Mouse (Mus musculus): ENCODE data around the gene Zdhhc14. TPM values are rescaled to one million over a fixed set of nuclear protein-coding genes. Genes with fewer than 3 reads are reported as not detected.

The Zdhhc14 gene
- polyA plus RNA-seq, 1 experiment: 0.86 TPM

DNA sequence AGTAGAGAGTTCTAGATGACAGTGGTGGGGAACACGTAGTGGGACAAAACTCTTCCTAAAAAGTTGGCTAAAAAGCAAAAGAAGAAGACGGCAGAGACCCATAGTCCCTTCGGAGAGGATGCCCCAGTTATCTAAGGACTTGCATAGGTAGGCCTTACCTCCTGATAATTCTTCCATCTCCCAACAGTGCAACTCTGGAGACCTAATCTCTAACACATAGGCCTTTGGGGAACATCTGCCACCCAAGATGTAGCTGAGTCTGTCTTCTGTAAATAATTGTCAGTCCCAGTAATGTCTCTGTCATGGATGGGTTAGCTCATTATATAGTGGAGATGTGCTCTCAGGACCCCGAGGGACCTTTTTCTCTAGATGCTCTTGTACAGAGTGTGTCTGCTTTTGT, 6.6 kb downstream of the Zdhhc14 start:
- peaks cover 15% of the 10 kb centered on the region for H3K27me3 ChIP-seq (ENCODE audit: control insufficient read depth, insufficient read depth, insufficient read length)
- no peak overlapping the region for H3K4me3 ChIP-seq
- H3K36me3 ChIP-seq (ENCODE audit: control insufficient read depth, insufficient read depth): no peaks in the 10 kb centered on the region
- H3ac ChIP-seq (ENCODE audit: control insufficient read depth, insufficient read length): no peak overlapping the region
- no peak for TF ChIP-seq E2F4 (IDR thresholded peaks at IDR 0.05; ENCODE audit: insufficient read depth)
- no peak for TF ChIP-seq TCF3 (IDR thresholded peaks at IDR 0.05; ENCODE audit: insufficient read length, low read depth)
- no peak for TF ChIP-seq TCF12 (IDR thresholded peaks at IDR 0.05; ENCODE audit: insufficient read depth, poor library complexity, severe bottlenecking)
- TF ChIP-seq POLR2A (IDR thresholded peaks at IDR 0.05; ENCODE audit: insufficient read length, low read depth): no peak
- no peak for TF ChIP-seq CEBPB (IDR thresholded peaks at IDR 0.05; ENCODE audit: insufficient read depth, poor library complexity, severe bottlenecking)
- TF ChIP-seq REST (IDR thresholded peaks at IDR 0.05; ENCODE audit: insufficient read depth, insufficient read length): no peak
- no peak for TF ChIP-seq SRF (IDR thresholded peaks at IDR 0.05; ENCODE audit: control insufficient read depth, insufficient read length, low read depth)
- no peak for TF ChIP-seq POLR2AphosphoS2 (IDR thresholded peaks at IDR 0.05; ENCODE audit: insufficient read length, low read depth)
- TF ChIP-seq USF1 (IDR thresholded peaks at IDR 0.05; ENCODE audit: low read depth): no peak
- TF ChIP-seq MAX (IDR thresholded peaks at IDR 0.05; ENCODE audit: low read depth): no peak
- no peak for TF ChIP-seq MYOD1 (IDR thresholded peaks at IDR 0.05; ENCODE audit: control insufficient read depth in 1 of 3, insufficient read length in 2 of 3, low read depth in 2 of 3)
- no peak overlapping the region for H3K4me2 ChIP-seq (ENCODE audit: low read depth)
- no peaks in the 10 kb centered on the region for H3K79me2 ChIP-seq (ENCODE audit: control insufficient read depth, insufficient read depth)

DNA sequence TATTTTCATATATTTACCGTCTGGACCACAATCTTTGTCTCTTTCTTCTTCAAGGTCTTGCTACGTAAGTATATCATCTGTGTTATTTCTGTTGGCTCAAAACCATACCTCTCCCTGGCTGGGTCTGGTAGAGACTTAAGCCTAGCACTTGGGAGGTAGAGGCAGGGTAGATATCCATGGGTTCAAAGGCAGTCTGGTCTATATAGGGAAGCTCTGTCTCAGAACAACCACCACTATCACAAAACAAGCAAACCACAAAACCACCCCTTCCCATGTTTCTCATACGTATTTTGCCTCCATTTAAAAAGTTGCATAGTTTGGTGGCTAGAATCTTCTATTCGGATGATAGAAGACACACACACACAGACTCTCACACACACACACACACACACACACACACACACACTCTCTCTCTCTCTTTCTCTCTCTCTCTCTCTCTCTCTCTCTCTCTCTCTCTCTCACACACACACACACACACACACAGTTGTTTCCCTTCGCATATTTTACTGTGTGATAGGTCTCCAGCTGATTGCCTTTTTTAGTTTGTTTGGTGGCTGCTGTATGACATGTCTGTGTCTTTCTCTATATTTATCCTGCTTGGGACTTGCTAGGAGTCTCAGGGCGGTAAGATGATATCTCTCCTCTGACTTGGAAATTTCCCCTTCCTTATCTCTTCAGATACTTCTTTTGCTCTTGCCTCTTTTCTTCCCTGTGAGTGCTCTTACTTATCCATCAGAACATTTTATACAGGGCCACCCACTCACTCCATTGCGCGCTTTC, 11.8 kb downstream of the Zdhhc14 start:
- Histone ChIP-seq H3K36me3 (ENCODE audit: control insufficient read depth, insufficient read depth) (no peaks in the 10 kb centered on the region), H3ac (ENCODE audit: control insufficient read depth, insufficient read length) (no peak overlapping the region), H3K4me2 (ENCODE audit: low read depth) (peak overlapping the region; percentile 12), H3K4me3 (no peak overlapping the region), H3K79me2 (ENCODE audit: control insufficient read depth, insufficient read depth) (no peaks in the 10 kb centered on the region), H3K27me3 (ENCODE audit: control insufficient read depth, insufficient read depth, insufficient read length) (peaks cover 36% of the 10 kb centered on the region)
- TF ChIP-seq MYOD1 (IDR thresholded peaks at IDR 0.05; ENCODE audit: control insufficient read depth in 1 of 3, insufficient read length in 2 of 3, low read depth in 2 of 3) (no peak), TCF3 (IDR thresholded peaks at IDR 0.05; ENCODE audit: insufficient read length, low read depth) (no peak), POLR2AphosphoS2 (IDR thresholded peaks at IDR 0.05; ENCODE audit: insufficient read length, low read depth) (no peak), E2F4 (IDR thresholded peaks at IDR 0.05; ENCODE audit: insufficient read depth) (no peak), USF1 (IDR thresholded peaks at IDR 0.05; ENCODE audit: low read depth) (no peak), CEBPB (IDR thresholded peaks at IDR 0.05; ENCODE audit: insufficient read depth, poor library complexity, severe bottlenecking) (no peak), POLR2A (IDR thresholded peaks at IDR 0.05; ENCODE audit: insufficient read length, low read depth) (no peak), MAX (IDR thresholded peaks at IDR 0.05; ENCODE audit: low read depth) (no peak)

DNA sequence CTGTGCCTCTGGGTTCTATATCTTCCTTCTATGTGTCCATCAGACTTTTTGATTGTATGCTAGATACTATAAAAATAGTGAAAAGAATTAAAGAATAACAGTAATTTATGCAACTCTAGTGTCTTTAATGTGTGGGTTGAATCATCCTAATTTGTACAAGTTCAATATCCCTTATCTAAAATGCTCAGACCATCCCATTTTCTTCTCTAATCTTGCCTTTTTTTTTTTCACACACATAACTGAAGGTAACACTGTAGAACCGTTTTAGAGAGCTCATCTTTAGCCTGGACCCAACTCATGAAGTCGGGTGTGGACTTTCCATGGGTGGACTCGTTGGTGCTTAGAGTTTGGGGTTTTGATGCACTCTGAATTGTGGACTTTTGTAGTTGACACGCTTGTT, 12.6 kb downstream of the Zdhhc14 start:
- no peak overlapping the region for H3K4me3 ChIP-seq
- no peak overlapping the region for H3ac ChIP-seq (ENCODE audit: control insufficient read depth, insufficient read length)
- H3K36me3 ChIP-seq (ENCODE audit: control insufficient read depth, insufficient read depth): no peaks in the 10 kb centered on the region
- H3K4me2 ChIP-seq (ENCODE audit: low read depth): no peak overlapping the region
- peaks cover 39% of the 10 kb centered on the region for H3K27me3 ChIP-seq (ENCODE audit: control insufficient read depth, insufficient read depth, insufficient read length)
- no peaks in the 10 kb centered on the region for H3K79me2 ChIP-seq (ENCODE audit: control insufficient read depth, insufficient read depth)
- TF ChIP-seq MYOD1 (IDR thresholded peaks at IDR 0.05; ENCODE audit: control insufficient read depth in 1 of 3, insufficient read length in 2 of 3, low read depth in 2 of 3) (no peak), USF1 (IDR thresholded peaks at IDR 0.05; ENCODE audit: low read depth) (no peak), CEBPB (IDR thresholded peaks at IDR 0.05; ENCODE audit: insufficient read depth, poor library complexity, severe bottlenecking) (no peak), MAX (IDR thresholded peaks at IDR 0.05; ENCODE audit: low read depth) (no peak), TCF3 (IDR thresholded peaks at IDR 0.05; ENCODE audit: insufficient read length, low read depth) (no peak), MYOG (IDR thresholded peaks at IDR 0.05; ENCODE audit: control insufficient read depth in 1 of 3, insufficient read depth in 1 of 3, insufficient read length in 2 of 3, low read depth in 2 of 3) (no peak), REST (IDR thresholded peaks at IDR 0.05; ENCODE audit: insufficient read depth, insufficient read length) (no peak), SRF (IDR thresholded peaks at IDR 0.05; ENCODE audit: control insufficient read depth, insufficient read length, low read depth) (no peak), POLR2AphosphoS2 (IDR thresholded peaks at IDR 0.05; ENCODE audit: insufficient read length, low read depth) (no peak), E2F4 (IDR thresholded peaks at IDR 0.05; ENCODE audit: insufficient read depth) (no peak), TCF12 (IDR thresholded peaks at IDR 0.05; ENCODE audit: insufficient read depth, poor library complexity, severe bottlenecking) (no peak), POLR2A (IDR thresholded peaks at IDR 0.05; ENCODE audit: insufficient read length, low read depth) (no peak)

DNA sequence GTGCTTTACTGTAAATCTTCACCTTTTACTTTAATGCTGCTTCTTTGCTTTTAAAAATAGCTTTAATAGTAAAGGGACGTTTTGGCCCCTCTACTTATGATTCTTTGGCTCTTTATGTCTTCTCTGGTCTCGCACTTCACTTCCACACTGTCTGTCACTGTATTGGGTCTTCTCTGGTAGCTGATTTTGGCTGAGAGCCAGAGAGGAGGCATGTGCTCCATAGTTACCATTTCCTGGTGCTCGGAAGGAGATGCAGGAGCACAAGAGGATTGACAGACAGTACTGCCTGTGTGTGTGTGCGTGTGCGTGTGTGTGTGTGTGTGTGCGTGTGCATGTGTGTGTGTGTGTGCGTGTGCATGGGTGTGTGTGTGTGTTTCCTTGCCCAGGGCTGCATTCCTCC, 14.2 kb downstream of the Zdhhc14 start:
- H3K4me2 ChIP-seq (ENCODE audit: low read depth): no peak overlapping the region

DNA sequence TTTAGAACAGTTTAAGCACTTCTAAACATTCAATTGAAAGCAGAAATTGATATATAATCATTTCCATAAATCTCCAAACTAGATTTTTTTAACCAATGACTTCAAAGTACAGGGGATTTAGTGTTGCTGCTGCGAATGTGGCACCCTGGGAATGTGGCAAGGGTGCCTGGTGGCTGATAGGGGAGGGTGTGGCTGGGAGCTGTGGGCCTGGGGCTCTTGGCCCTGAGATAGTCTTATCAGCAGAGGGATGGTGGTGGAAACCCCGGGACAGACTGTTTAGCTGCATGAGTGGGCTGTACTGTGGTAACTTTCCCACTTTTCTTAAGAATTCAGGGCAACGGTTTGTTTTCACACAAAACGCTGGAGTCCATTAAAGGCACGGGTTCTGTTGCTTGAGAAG, 14.6 kb downstream of the Zdhhc14 start:
- no peaks in the 10 kb centered on the region for H3K79me2 ChIP-seq (ENCODE audit: control insufficient read depth, insufficient read depth)
- TF ChIP-seq POLR2A (IDR thresholded peaks at IDR 0.05; ENCODE audit: insufficient read length, low read depth): no peak
- no peak for TF ChIP-seq MYOG (IDR thresholded peaks at IDR 0.05; ENCODE audit: control insufficient read depth in 1 of 3, insufficient read depth in 1 of 3, insufficient read length in 2 of 3, low read depth in 2 of 3)
- TF ChIP-seq REST (IDR thresholded peaks at IDR 0.05; ENCODE audit: insufficient read depth, insufficient read length): no peak
- no peak for TF ChIP-seq TCF3 (IDR thresholded peaks at IDR 0.05; ENCODE audit: insufficient read length, low read depth)
- TF ChIP-seq E2F4 (IDR thresholded peaks at IDR 0.05; ENCODE audit: insufficient read depth): no peak
- H3K4me3 ChIP-seq: no peak overlapping the region
- H3ac ChIP-seq (ENCODE audit: control insufficient read depth, insufficient read length): no peak overlapping the region
- H3K27me3 ChIP-seq (ENCODE audit: control insufficient read depth, insufficient read depth, insufficient read length): peaks cover 54% of the 10 kb centered on the region
- H3K36me3 ChIP-seq (ENCODE audit: control insufficient read depth, insufficient read depth): no peaks in the 10 kb centered on the region
- H3K4me2 ChIP-seq (ENCODE audit: low read depth): no peak overlapping the region

More for the DNA sequence above, 14.2 kb downstream of the Zdhhc14 start:
- TF ChIP-seq POLR2AphosphoS2 (IDR thresholded peaks at IDR 0.05; ENCODE audit: insufficient read length, low read depth) (no peak), CEBPB (IDR thresholded peaks at IDR 0.05; ENCODE audit: insufficient read depth, poor library complexity, severe bottlenecking) (no peak)
- Histone ChIP-seq H3ac (ENCODE audit: control insufficient read depth, insufficient read length) (no peak overlapping the region), H3K36me3 (ENCODE audit: control insufficient read depth, insufficient read depth) (no peaks in the 10 kb centered on the region), H3K79me2 (ENCODE audit: control insufficient read depth, insufficient read depth) (no peaks in the 10 kb centered on the region), H3K4me3 (no peak overlapping the region), H3K27me3 (ENCODE audit: control insufficient read depth, insufficient read depth, insufficient read length) (peaks cover 49% of the 10 kb centered on the region)
